Mouse (Mus musculus) liver, postnatal 0 days (tissue): ENCODE data around the gene Rpl35.

Experiments
- CTCF ChIP-seq: sonication (generic); IDR thresholded peaks from 2 replicates; pipeline ENCODE4 v1.5.1; 2016; ENCODE audit warnings: antibody characterized with exemption, low read depth
- EP300 ChIP-seq: IDR thresholded peaks from 2 replicates; pipeline ENCODE4 v1.6.1; 2016; ENCODE audit warnings: antibody characterized with exemption, low read depth, mild to moderate bottlenecking

DNA sequence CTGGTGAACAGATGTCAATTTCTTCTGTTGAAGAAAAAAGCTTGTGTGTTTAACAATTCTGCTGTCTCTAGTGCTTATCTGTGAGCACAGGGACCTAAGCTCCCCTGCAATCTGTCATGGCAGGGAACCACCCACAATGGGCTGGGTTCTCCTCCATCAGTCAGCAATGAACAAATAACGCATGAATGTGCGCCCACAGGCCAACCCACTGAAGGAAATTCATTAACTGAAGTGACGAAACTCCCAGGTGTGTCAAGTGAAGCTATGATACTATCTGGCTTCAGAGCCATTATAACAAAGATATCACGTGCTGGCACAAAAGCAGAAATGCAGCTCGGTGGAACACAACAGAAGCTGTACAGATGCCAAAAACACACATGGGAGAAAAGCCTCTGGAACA lies 35.4 kb downstream of the Rpl35 start:
- TF ChIP-seq EP300 (peak; percentile 87), CTCF (no peak)
